Mouse (Mus musculus) E14TG2a.4 (cell line): ENCODE results near the gene Lrriq3.

ENCODE experiments used
- CTCF ChIP-seq: conservative IDR thresholded peaks from 2 replicates; pipeline ENCODE4 v1.5.1; 2014; ENCODE audit warnings: low read length
- NANOG ChIP-seq: IDR thresholded peaks from 2 replicates; pipeline ENCODE4 v1.6.1; 2014; ENCODE audit warnings: borderline replicate concordance, low read length, mixed read lengths

GRCm38 (mm10) chr3:155077908-155078307, 15.3 kb upstream of the Lrriq3 start:
- no peak for TF ChIP-seq CTCF
- no peak for TF ChIP-seq NANOG
